Mouse (Mus musculus) NIH3T3 (cell line): Measurements from ENCODE around the gene Jarid2.
A peak's percentile ranks its signal among the peaks of the same experiment; 100 is the strongest.

Experiments used
- DNase-seq: peaks from one replicate; pipeline ENCODE4 v3.0.0-alpha.2; 2012; ENCODE audit warnings: low read depth

Gene Jarid2

GRCm38 (mm10) chr13:44837445-44837844 is 108.2 kb downstream of the Jarid2 start:
- no peak for DNase-seq

DNA sequence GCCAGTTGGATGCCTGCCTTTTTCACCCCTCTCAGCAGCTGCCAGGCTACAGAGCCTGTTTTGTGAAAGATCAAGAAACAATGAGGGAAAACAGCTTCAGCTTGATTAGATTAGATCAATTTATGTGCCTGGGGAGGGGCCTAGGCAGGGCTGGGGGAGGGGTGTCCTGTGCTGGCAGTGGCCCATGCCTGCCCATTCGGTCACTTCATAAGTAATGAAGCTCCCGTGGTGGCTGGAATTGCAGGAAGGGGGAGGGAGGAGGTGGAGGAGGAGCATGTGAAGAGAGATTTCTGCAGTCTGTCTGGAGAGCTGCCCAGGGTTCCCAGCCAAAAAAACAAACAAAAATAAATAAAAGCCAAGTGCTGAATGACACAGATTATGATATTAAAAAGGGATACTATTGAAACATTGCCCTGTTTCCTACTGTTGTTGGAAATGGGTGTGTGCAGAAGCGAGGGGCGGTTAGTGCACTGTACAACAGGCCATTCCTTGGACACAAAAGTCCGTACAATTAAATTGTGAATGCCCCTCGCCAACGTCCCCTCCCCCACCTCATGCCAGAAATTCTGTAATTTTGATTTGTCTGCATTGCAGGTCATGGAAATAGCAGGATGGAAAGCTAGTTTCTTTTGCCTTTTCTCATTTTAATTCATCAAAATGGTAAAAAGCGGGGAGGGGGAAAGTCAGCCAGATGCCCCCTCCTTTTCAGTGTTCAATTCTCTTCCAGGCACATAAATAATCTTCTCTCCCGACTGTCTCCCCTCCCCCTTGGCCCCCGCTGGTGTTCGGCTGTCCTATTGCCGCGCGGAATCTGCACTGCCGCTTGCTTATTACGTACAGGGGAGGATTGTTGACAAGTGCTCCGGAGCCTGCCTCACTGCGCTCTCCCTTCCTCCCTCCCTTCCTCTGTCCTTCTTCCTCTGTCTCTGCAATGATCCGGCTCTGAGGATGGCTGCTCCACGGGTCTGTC is 110.9 kb downstream of the Jarid2 start:
- peak; percentile 84 for DNase-seq

- no peak for DNase-seq
These were observed 122.2 kb downstream of the Jarid2 start for GRCm38 (mm10) chr13:44851426-44851825.

DNA sequence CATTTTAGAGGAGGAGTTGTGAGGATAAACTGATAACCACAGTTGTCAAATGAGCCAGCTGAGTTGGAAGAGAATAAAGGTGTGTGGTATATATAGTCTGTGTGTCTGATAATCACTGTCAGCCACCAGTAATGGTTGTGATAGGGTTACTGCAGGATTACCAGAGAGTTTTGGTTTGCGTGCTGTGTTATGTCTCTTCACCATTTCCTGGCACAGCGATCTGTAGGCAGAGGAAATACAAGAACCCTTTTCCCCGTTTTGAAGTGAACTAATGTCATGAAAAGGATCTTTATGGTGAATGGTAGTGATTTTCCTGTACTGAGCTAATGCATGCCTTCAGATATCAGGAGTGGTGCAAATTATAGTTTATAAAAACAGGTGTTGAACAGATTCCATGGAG is 122.8 kb downstream of the Jarid2 start:
- no peak for DNase-seq

DNA sequence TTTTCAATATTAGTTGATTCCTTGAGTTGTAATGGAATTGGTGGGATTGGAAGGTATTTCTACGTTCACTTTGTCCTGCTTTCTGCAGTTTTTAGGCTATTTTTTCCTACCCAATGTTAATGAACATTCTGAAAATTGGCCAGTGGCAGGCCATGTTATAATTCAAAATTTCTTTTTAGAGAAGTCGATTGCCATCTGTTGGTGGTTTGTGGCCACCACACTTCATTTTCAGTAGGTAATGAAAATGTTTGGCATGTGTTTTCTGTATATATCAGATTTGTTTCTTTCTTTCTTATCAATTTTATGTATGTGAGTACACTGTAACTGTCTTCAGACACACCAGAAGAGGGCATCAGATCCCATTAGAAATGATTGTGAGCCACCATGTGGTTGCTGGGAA is 136.3 kb downstream of the Jarid2 start:
- no peak for DNase-seq

DNA sequence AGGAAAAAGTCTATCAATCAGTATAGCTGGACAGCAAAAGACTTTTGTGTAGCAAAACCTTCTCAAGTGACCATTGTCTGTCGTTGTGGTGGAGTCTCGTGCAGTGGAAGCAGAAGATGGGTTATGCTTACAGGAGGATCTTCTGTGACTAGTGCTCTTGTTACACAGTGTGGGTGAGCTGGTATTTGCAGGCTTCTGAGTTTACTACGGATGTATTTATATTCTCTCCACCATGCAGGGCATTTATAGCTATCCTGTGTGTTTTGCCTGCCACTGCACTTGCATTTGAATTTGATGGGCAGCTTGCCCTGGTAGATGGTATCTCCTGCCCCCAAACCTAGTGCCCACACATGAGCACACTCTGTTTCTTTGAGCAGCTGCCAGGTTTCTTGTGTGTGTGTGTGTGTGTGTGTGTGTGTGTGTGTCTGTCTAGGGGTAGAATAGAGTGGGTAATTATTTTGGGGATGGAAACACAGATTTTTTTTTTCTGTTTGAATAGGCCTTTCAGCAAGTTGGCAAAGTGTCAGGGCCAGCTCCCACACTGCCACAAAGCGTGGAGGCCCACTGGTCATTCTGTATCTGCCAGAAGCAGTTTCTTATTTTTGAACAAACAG is 138.9 kb downstream of the Jarid2 start:
- no peak for DNase-seq

GRCm38 (mm10) chr13:44869418-44870119 is 140.3 kb downstream of the Jarid2 start:
- peak; percentile 98 for DNase-seq

GRCm38 (mm10) chr13:44876799-44877198 is 147.5 kb downstream of the Jarid2 start:
- no peak for DNase-seq

DNA sequence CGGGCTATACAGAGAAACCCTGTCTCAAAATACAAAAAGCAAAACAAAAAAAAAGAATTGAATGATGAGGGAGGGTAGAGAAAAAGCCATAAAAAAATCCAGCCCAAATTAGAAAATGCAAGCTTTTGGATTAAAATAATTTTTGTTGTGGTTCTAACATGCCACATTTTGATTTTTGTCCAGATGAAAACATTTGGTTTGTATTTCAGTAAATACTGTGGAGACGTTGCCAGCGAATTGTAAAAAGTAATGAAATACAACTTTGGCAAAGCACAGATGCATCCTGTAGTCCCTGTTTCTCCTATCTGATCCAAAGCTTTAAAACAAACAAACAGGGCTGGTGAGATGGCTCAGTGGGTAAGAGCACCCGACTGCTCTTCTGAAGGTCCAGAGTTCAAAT is 151.7 kb downstream of the Jarid2 start:
- peak; percentile 5 for DNase-seq

- DNase-seq: no peak
These were observed 156.9 kb downstream of the Jarid2 start for GRCm38 (mm10) chr13:44886221-44886620.

DNA sequence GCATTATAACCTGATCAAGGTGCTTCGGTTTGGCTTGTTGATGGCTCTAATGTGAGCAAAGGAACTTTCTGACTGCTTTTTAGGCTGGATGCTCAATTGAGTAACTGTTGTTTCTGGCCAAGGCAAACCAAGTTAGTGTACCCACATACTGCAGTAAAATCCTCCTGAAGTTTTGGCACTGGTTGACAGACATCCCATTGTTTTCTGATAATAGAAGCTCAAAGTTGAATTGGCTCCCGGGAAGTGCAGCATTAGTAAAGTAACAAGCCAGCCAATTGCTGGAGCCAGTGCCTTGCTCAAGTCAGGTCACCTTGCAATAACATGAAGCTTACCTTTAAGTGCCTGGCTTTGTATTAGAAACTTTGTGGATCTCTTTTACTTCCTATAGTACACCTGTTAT is 161.3 kb downstream of the Jarid2 start:
- no peak for DNase-seq

- DNase-seq: no peak
These were observed 162.8 kb downstream of the Jarid2 start for GRCm38 (mm10) chr13:44891813-44892730.

DNA sequence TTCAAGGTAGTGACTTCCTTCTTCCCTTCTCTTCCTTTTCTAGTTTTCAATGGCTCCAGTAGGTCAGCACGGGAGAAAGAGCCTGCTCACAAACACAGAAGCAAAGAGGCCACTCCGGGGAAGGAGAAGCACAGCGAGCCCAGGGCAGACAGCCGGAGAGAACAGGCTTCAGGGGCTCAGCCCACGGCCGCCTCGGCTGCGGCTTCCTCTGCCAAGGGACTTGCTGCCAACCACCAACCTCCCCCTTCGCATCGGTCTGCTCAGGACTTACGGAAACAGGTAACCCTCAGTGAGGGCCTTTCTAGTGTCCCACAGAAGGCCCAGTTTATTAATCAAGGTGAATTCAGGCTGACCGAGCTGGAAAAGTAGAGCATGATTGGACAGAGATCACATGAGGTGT is 166.9 kb downstream of the Jarid2 start:
- no peak for DNase-seq

- no peak for DNase-seq
These were observed 173.0 kb downstream of the Jarid2 start for GRCm38 (mm10) chr13:44902299-44902698.

DNA sequence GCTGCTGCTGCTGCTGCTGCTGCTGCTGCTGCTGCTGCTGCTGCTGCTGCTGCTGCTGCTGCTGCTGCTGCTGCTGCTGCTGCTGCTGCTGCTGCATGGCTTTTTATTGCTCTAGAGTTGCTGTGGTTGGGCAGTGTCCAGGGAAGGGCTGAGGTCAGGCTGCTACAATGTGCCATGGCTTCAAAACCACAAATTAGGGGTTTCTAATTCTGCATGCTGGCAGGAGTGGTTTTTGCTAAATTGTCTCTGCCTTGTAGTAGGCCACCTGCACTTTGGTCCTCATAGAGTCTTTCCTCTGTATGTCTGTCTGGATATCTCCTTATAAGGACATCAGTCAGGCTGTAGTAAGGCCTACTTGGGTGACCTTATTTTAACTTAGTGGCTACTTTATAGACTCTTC is 174.1 kb downstream of the Jarid2 start:
- DNase-seq: no peak

GRCm38 (mm10) chr13:44904271-44904670 is 175.0 kb downstream of the Jarid2 start:
- DNase-seq: no peak

GRCm38 (mm10) chr13:44906141-44906540 is 176.9 kb downstream of the Jarid2 start:
- DNase-seq: no peak

- DNase-seq: peak; percentile 95
These were observed 178.4 kb downstream of the Jarid2 start for GRCm38 (mm10) chr13:44907702-44908101.

DNA sequence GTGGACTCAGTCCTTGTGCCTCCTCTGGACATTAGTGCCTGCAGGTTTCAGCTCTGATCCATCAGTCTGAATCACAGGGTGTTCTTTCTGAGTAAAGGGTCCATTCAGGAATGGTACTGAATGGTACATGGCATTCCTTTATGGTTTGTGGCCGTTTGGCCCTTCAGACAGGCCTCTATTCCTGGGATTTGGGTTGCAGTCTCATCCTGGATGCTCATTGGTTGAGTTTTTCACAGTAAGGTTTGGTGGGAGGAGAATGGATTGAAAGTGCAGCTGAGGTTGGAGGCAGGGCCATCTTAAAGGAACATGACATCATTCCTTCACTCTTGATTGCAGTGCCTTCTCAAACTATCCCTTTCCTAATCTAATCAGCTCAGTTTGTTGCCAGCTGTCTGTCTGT is 179.5 kb downstream of the Jarid2 start:
- no peak for DNase-seq

DNA sequence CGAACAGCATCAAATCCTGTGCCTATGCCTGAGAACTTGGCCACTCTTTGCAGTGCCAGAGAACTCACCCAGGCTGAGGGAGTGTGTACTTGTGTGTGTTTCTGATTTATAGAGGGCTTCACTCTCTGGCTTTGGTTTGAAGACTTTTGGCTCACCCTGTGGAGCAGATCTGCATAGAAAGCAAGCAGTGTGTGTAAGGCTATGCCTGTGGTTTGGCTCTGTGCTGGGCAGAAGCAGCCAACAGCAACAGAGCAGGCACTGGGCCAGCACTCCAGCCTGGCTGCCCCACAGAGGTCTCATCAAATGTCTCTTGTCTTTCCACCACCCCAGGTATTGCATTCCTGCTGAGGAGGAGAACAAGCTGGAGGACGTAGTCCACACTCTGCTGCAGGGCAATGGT is 183.6 kb downstream of the Jarid2 start:
- DNase-seq: peak; percentile 92

DNA sequence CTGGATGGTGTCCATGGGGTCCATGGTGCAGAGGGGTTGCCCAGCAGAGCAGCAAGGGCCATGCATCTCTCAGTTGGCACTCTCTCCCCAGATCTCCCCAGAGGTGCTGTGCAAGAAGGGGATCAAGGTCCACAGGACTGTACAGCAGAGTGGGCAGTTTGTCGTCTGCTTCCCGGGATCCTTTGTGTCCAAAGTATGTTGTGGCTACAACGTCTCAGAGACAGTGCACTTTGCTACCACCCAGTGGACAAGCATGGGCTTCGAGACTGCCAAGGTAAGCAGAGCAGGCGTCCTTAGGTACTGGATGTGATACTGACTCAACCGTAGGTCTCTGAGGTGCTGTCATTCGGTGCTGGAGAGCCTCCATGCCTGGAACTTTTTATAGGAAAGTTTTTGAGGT is 184.3 kb downstream of the Jarid2 start:
- peak; percentile 43 for DNase-seq

DNA sequence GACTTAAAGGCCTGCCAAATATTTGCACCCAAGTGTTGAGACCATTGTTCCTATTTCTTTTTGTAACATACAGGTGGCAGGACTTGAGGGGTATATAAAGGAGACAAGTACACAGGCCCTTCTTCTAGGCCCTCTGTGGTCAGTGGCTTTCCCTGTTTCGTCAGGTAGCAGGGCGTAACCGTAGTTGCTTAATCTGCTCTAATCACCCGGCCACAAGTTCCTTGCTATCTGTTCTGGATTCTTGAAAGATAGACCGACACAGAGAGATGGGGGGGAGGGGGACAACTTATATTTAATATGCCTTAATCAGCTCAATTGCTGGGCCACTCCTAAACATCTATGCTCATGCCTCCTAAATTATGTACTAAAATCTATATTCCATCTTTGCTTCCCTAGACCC is 186.1 kb downstream of the Jarid2 start:
- no peak for DNase-seq
